Mouse (Mus musculus) embryonic fibroblast, embryonic 13.5 days (primary cell): ENCODE measurements around the gene Bloc1s5.

Source experiments
- CTCF ChIP-seq: IDR thresholded peaks from 2 replicates; pipeline ENCODE4 v1.5.1; 2011; ENCODE audit warnings: mild to moderate bottlenecking, control low read depth, low read length, moderate library complexity, borderline replicate concordance; ENCODE audit not compliant: insufficient read depth
- POLR2A ChIP-seq: IDR thresholded peaks from 2 replicates; pipeline ENCODE4 v1.6.1; 2011; ENCODE audit warnings: low read depth, mild to moderate bottlenecking, control low read depth, low read length, moderate library complexity

GRCm38 (mm10) chr13:38565245-38565644, 69.7 kb downstream of the Bloc1s5 start:
- no peak for TF ChIP-seq POLR2A
- TF ChIP-seq CTCF, result no peak
